Mouse (Mus musculus) right cerebral cortex, postnatal 36 days (tissue): ENCODE measurements at regions not wholly inside any gene's neighbourhood (a gene's known extent, or its start where the extent isn't known, plus 50 kb on each side); places are given as distances from the start of the nearest gene placed in this dataset.

ENCODE experiments used
- DNase-seq, 2 experiments: peaks; one replicate each; pipeline ENCODE4 v3.0.0; 2022; ENCODE audit warnings: low spot score in 2 of 2, mixed read lengths in 1 of 2

DNA sequence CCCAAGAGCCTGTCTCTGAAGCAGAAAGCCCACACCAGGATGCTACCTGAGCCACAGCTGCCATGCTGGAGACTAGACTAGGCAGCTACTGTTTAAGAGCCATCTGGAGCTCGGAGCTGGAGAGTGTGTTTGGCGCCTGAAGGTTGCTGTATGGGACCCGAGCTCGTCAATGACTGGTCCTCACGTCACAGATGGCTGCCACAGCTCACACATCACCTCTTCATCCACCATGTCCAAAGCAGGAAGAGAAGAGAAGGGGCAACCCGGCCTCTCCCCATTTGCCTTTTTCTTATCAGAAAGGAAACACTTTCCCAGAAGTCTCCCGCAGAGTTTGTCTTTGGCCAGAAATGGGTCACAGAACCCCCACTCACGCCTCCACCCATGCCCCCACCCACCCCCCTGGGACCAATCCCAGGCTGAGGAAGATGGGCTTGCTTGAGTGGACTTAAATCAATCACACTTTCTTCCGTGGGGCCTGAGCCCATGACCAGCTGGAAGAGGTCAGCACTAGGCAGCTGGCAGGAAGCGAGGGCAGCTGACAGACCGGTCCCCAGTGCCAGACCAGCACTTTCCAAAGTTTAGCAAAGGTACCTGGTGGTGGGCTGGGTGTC is 53.5 kb upstream of the Ptpn1 start:
- no peak for DNase-seq

- no peak for DNase-seq
Measured at GRCm38 (mm10) chr2:167877254-167877870, 54.5 kb upstream of the Ptpn1 start.

GRCm38 (mm10) chr2:167872507-167872906 is 59.4 kb upstream of the Ptpn1 start:
- no peak for DNase-seq

GRCm38 (mm10) chr2:167870153-167870552 is 61.7 kb upstream of the Ptpn1 start:
- DNase-seq: no peak

DNA sequence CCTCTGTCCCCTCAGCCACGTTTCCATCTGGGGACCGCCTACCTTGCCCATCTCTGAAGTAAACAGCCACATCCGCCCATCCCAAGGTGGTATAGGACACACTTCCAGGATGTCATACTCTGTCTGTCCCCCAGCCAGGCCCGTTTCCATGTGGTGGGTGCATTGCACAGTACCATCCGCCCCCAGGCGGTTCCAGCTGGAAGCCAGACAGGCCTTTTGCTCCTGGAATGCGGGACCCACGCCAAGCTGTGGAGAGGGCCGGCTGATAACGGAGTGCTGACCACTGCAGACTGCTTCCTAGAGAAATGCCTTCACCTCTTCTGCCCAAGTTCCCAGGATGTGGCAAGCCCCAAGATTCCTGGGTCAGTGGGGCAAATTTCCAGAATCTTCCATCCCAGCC is 65.1 kb upstream of the Ptpn1 start:
- no peak for DNase-seq

GRCm38 (mm10) chr2:167865525-167865924 is 66.3 kb upstream of the Ptpn1 start:
- no peak for DNase-seq

DNA sequence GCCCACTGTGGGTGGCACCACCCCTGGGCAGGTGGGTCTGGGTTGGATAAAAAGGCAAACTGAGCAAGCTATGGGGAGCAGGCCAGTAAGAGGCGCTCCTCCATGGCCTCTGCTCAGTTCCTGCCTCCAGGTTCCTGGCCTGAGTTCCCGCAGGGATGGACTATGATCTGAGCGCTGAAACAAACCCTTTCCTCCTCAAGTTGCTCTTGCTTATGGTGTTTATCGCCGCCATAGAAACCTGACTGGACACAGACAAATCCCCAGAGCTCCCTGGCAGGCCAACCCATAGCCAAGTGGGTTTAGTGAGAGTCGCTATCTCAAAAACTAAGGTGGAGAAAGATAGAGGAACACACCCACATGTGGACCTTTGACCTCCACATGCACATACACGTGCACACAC is 67.2 kb upstream of the Ptpn1 start:
- DNase-seq: no peak

DNA sequence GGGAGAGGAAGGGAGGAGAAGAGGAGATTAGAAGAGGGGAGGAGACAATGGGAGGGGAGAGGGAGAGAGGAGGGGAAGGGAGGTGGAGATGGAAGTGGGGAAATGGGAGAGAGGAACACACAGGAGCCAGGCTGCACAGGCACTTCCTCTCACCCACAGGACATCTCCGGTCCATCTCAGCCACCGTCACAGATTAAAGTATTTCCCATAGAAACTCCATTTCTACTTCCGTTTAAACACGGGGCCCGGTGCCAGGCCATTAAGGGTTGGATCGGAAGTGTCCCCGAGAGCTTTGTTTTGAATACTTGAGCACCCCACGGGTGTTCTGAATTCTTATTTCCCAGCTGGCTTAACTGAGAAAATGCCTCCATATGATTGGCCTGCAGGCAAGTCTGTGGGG is 67.6 kb upstream of the Ptpn1 start:
- no peak for DNase-seq

DNA sequence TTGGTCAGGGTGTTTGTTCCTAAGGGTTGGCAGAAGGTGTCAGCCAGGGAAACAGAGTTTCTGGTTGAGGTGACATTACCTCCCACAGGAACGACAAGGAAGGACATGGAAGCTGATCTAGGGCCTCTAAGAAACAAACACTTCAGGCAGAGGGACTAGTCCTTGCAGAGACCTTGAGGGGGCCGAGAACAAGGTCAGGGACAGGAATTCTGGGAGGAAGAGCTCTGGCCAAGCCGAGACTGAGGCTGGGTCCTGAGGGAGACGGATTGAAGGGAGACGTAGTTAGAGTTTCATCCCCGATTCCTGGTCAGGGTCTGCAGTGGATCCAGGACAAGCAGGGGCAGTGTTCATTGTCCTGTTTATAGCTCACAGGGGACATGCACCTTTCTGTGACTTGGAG is 68.2 kb upstream of the Ptpn1 start:
- no peak for DNase-seq

- DNase-seq: no peak
Measured at GRCm38 (mm10) chr2:167861178-167861520, 70.7 kb upstream of the Ptpn1 start.

DNA sequence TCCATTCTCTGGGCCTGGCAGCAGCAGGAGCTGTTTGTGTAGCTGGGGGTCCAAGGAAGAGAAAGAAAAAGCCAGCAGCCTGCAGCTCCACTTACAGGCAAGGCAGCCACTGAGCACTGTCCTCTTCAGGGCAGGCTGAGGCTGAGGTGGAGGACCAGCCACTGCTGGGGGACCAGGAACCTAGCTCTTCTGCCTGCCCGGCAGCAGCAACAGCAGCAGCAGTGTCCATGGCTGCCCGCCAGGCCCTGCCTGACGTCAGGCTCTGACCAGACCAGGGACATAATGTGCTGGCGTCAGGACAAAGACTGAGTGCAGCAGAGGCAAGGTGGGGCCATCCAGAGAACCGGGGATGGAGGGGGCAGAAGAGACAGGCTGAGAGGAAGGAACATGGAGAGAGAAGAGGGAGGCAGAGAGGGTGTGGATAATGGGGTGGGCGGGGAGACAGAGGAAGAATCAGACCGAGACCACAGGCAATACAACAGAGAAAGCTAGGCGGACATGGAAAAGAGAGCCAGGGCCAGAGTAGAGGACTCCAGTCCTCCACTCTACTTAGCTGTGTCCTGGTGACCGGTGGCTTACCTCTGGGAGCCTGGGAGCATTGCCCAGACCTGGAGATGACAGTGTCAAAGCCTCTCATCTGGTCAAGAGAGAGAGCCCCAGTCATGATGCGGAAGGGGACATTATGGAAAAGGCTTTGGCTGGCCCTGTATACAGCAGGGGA is 71.2 kb upstream of the Ptpn1 start:
- peak; percentile 68 to 75 for DNase-seq

GRCm38 (mm10) chr2:167859575-167859974 is 72.3 kb upstream of the Ptpn1 start:
- no peak for DNase-seq

GRCm38 (mm10) chr2:167858346-167858745 is 73.5 kb upstream of the Ptpn1 start:
- no peak for DNase-seq

GRCm38 (mm10) chr2:167857911-167858310 is 73.9 kb upstream of the Ptpn1 start:
- DNase-seq: no peak

DNA sequence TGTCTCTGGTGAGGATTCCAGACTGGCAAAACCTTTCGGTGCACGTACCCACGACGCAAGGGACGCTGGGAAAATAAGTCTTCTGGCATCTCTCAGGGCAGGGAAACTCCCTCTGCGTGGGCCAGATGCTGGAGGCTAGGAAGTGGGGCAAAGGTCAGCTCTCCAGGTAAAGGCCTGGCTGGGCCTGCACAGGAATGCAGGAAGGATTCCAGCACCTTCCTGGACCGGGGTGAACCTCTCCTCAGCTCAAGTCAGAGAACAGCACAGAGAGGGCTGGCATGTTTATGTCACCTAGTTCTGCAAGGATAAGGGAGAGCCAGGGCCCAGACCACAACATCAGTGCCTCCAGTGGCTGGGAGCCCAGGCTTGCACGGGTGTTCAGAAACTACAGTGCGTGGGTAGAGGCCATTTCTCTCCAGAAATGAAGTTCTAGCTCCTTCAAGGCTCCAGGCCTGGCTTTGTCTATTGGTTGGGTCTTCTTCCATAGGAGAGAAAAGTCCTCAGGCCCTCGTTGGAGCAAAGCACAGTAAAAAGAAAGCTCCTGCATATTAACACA is 74.9 kb upstream of the Ptpn1 start:
- DNase-seq: no peak

- no peak for DNase-seq
Measured at GRCm38 (mm10) chr2:167856020-167856419, 75.8 kb upstream of the Ptpn1 start.

DNA sequence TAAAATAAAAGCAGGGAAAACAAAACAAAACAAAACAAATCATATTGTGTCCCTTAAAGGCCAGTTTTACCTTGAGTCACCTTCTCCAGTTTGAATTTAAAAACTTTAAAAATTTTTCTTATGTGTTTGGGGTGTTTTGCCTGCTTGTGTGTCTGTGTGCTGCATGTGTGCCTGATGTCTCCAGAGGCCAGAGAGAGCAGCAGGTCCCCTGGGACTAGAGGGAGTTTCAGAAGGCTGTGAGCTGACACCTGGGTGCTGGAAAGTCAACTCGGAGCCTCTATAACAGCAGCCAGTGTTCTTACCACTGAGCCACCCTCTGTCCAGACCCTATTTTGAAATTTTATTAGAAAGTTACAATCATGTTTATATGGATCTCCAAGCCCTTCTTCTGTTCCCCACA is 77.8 kb upstream of the Ptpn1 start:
- no peak for DNase-seq

DNA sequence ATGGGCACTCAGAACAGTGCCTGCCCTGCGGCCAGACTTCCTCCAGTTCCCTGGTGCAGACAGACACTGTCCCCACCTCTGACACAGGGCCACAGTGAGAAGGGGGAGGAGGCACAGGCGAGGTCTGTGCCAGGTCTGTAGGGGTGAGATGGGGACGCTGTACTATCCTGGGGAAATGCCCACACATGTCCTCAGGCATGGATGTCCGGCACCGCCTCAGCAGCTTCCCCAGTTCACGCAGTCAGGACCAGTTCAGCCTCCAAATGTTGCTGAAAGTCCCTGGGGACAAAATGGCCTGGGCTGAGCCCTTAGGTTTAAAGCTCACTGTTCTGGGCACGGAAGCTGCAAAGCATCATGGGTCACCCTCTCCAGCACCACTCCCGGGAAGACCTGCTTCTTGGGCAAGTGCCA is 78.4 kb upstream of the Ptpn1 start:
- no peak for DNase-seq

GRCm38 (mm10) chr2:167852582-167852981 is 79.3 kb upstream of the Ptpn1 start:
- no peak for DNase-seq

GRCm38 (mm10) chr2:167851216-167851896 is 80.5 kb upstream of the Ptpn1 start:
- no peak for DNase-seq

DNA sequence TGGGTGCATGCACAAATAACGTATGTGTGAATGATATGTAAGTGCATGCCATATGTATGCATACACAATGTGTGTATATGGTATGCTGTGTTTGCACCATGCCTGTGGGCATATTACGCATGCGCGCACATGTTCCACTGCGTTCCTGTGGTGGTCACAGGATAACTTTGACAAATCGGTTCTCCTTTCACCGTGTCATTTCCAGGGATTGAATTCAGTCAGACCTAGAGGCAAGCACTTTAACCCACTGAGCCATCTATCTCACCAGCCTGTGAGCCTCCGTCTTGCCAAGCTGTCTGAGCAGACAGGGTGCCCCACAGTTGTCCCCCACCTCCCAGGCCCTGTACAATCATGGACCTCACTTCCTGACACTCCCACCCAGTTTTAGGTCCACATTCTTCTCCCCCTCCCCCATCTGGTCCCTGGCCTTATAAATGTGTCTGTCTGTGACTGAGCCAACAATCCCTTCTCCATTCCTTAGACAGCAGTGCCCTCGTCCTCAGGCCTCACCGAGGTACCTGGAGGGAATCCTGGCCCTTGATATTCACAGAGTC is 81.8 kb upstream of the Ptpn1 start:
- no peak for DNase-seq
